Mouse (Mus musculus) liver, embryonic 14.5 days (tissue): Measurements from ENCODE around the gene Ccdc102a. TPM values are rescaled to one million over a fixed set of nuclear protein-coding genes. Genes with fewer than 3 reads are reported as not detected.

ENCODE experiments used
- ATAC-seq: fragments of 200-750 bp; cut with Nextera tagmentation; 2 replicates; pipeline ENCODE4 v1.8.0; 2017; ENCODE audit warnings: moderate number of reproducible peaks, mild to moderate bottlenecking, moderate library complexity; ENCODE audit not compliant: insufficient read depth
- DNase-seq, 3 experiments: peaks; one replicate each; pipeline ENCODE4 v3.0.0-alpha.2; 2012 to 2013; ENCODE audit warnings: low read depth in 3 of 3, low spot score in 3 of 3
- H3K27ac ChIP-seq: fragments of 300-500 bp; sonication (generic); 2 replicates; pipeline ENCODE4 v1.5.1; 2014; ENCODE audit warnings: moderate library complexity, mild to moderate bottlenecking, control low read depth, inconsistent platforms
- H3K27me3 ChIP-seq: fragments of 300-500 bp; sonication (generic); 2 replicates; pipeline ENCODE4 v1.6.1; 2014; ENCODE audit warnings: mild to moderate bottlenecking, low read length, moderate library complexity; ENCODE audit not compliant: control insufficient read depth, insufficient read depth
- H3K36me3 ChIP-seq: fragments of 300-500 bp; sonication (generic); replicated peaks from 2 replicates; pipeline ENCODE4 v1.6.1; 2014; ENCODE audit warnings: low read depth; ENCODE audit not compliant: control insufficient read depth, insufficient read depth
- H3K4me1 ChIP-seq, 2 experiments: fragments of 200-500 bp in 1 of 2; fragments of 300-500 bp in 1 of 2; sonication (generic) in 1 of 2; replicated peaks; 2 replicates each; pipeline ENCODE4 v1.6.1; 2012 to 2014; ENCODE audit warnings: antibody characterized with exemption in 1 of 2, inconsistent platforms in 1 of 2, low read length in 1 of 2; ENCODE audit not compliant: control insufficient read depth in 2 of 2, insufficient read depth in 2 of 2
- H3K4me2 ChIP-seq: fragments of 300-500 bp; sonication (generic); 2 replicates; pipeline ENCODE4 v1.6.1; 2014; ENCODE audit warnings: low read depth, mild to moderate bottlenecking, control low read depth, moderate library complexity
- H3K4me3 ChIP-seq, 2 experiments: fragments of 200-500 bp in 1 of 2; fragments of 300-500 bp in 1 of 2; sonication (generic) in 1 of 2; 2 replicates each; pipeline ENCODE4 v1.5.1; 2012 to 2014; ENCODE audit warnings: low read depth in 2 of 2, low read length in 2 of 2, mild to moderate bottlenecking in 2 of 2, control low read depth in 1 of 2, inconsistent platforms in 1 of 2, moderate library complexity in 1 of 2; ENCODE audit not compliant: insufficient read depth in 1 of 2
- H3K9ac ChIP-seq: fragments of 300-500 bp; sonication (generic); replicated peaks from 2 replicates; pipeline ENCODE4 v1.6.1; 2014; ENCODE audit warnings: mild to moderate bottlenecking, control low read depth, moderate library complexity
- H3K9me3 ChIP-seq: fragments of 300-500 bp; sonication (generic); 2 replicates; pipeline ENCODE4 v1.6.1; 2016; ENCODE audit warnings: low read length, mixed read lengths; ENCODE audit not compliant: control insufficient read depth
- CTCF ChIP-seq: IDR thresholded peaks from 2 replicates; pipeline ENCODE4 v1.5.1; 2016; ENCODE audit warnings: antibody characterized with exemption, low read depth, control low read depth
- EP300 ChIP-seq: IDR thresholded peaks from 2 replicates; pipeline ENCODE4 v1.6.1; 2016; ENCODE audit warnings: antibody characterized with exemption, low read depth
- WGBS: fragments of 180-500 bp; shearing (Covaris S2); extraction: QIAGEN DNeasy Blood & Tissue Kit; methylation state at CpG from one replicate; pipeline ENCODE4 v1.1.7; 2014; ENCODE audit not compliant: insufficient replicate concordance; 5-methylcytosine and 5-hydroxymethylcytosine counted together
- polyA plus RNA-seq, 2 experiments: library from polyadenylated mRNA; depleted of rRNA in 1 of 2; stranded (reverse) in 1 of 2; unstranded in 1 of 2; fragments of >200 nt; fragmentation: Nextera tagmentation in 1 of 2; extraction: Ambion mirVana in 1 of 2; gene quantifications; 2 replicates each; pipeline versions ENCODE4 v1.2.1 to v1.2.3; 2012 to 2014

Ccdc102a gene
- polyA plus RNA-seq, 2 experiments: 2.6 to 2.7 TPM

GRCm38 (mm10) chr8:94948421-94948820 is 30.5 kb upstream of the Ccdc102a start:
- Histone ChIP-seq H3K9me3 (no peaks in the 10 kb centered on the region), H3K27me3 (no peaks in the 10 kb centered on the region), H3K27ac (no peak overlapping the region), H3K4me1 (no peaks in the 10 kb centered on the region), H3K4me2 (no peak overlapping the region), H3K9ac (no peak overlapping the region), H3K4me3 (no peak overlapping the region), H3K36me3 (no peaks in the 10 kb centered on the region)
- 76% methylated on average over 4 of the region's 4 CpGs for WGBS
- no peak for TF ChIP-seq EP300
- TF ChIP-seq CTCF: no peak; the same call in 1 of the 2 replicates
- DNase-seq (no peak), ATAC-seq (no peak)

- no peaks in the 10 kb centered on the region for H3K9me3 ChIP-seq
- no peak overlapping the region for H3K9ac ChIP-seq
- no peaks in the 10 kb centered on the region for H3K4me1 ChIP-seq
- H3K27me3 ChIP-seq: no peaks in the 10 kb centered on the region
- no peaks in the 10 kb centered on the region for H3K36me3 ChIP-seq
- ATAC-seq: no peak
- no peak for DNase-seq
- 57% methylated on average over 6 of the region's 6 CpGs for WGBS
- no peak overlapping the region for H3K4me3 ChIP-seq
- no peak overlapping the region for H3K27ac ChIP-seq
- TF ChIP-seq CTCF: no peak
- H3K4me2 ChIP-seq: no peak overlapping the region
Measured at GRCm38 (mm10) chr8:94945185-94945584, 27.3 kb upstream of the Ccdc102a start.

GRCm38 (mm10) chr8:94942566-94942965 is 24.7 kb upstream of the Ccdc102a start:
- no peaks in the 10 kb centered on the region for H3K27me3 ChIP-seq
- peak in 2 of 3 experiments; percentile 30 to 51 for DNase-seq
- TF ChIP-seq EP300 (no peak), CTCF (peak; percentile 98)
- no peaks in the 10 kb centered on the region for H3K9me3 ChIP-seq
- WGBS: 15% methylated on average over 6 of the region's 6 CpGs
- H3K9ac ChIP-seq: no peak overlapping the region
- no peaks in the 10 kb centered on the region for H3K36me3 ChIP-seq
- H3K4me2 ChIP-seq: no peak overlapping the region
- ATAC-seq: no peak
- H3K4me1 ChIP-seq: no peaks in the 10 kb centered on the region
- H3K4me3 ChIP-seq: no peak overlapping the region
- no peak overlapping the region for H3K27ac ChIP-seq

DNA sequence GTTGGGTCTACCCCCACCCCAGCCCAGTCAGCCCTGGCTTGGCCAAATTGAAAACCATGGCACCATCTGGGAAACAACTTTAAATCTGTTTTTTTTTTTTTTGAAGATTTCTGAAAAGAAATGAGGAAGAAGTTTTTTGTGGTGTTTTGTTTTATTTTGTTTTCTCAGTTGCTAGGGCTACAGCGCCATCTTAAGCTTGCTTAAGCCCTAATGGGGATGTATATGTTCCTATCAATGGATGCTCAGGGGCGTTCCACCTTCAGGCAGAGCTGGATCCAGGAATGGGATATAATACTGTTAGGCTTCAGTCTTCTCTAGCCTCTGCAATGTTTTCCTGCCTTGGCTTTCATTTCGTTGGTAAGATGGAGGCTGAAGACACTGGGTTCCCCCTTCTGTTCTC is 17.3 kb upstream of the Ccdc102a start:
- Histone ChIP-seq H3K9me3 (no peaks in the 10 kb centered on the region), H3K4me1 (no peaks in the 10 kb centered on the region), H3K27ac (no peak overlapping the region), H3K4me3 (no peak overlapping the region), H3K9ac (no peak overlapping the region), H3K4me2 (no peak overlapping the region), H3K36me3 (no peaks in the 10 kb centered on the region), H3K27me3 (no peaks in the 10 kb centered on the region)
- TF ChIP-seq EP300: no peak
- DNase-seq (no peak), ATAC-seq (no peak)
- WGBS: 55% methylated on average over 3 of the region's 3 CpGs

DNA sequence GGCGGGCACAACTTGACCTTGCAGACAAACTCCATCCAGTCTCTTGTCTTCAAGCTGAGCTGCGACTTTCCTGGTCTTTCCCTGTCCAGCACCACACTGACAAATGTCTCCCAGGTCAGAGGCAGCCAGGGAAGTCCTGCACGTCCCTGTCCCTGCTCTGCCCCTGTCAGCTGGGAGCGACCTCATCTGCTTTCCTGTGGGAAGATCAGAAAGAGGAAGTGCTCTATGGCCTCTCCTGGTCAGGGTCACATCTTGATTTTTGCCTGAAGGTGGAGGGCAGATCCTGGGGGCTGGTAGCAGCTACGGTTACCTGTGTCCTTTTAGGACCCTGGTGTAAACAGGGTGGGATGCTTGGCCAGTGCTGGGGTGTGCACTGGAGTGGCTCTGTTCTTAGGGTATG is 16.0 kb upstream of the Ccdc102a start:
- ATAC-seq: no peak
- 24% methylated on average over 5 of the region's 5 CpGs for WGBS

DNA sequence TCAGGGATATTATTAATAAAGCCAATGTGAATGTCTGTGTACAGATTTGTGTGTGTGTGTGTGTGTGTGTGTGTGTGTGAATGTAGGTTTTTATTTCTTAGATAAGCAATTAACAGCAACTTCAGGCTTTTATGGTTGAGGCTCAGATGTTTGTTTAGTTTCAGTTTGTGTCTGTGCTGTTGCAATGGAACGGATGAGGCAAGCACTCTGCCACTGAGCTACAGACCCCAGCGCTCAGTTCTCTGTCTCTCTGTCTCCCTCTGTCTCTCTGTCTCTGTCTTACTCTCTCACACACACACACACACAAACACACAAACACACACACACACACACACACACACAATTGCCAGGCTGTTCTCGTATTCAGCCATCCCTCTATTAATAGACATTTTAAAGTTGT is 10.3 kb upstream of the Ccdc102a start:
- no peaks in the 10 kb centered on the region for H3K9me3 ChIP-seq
- H3K27me3 ChIP-seq: no peaks in the 10 kb centered on the region
- H3K4me1 ChIP-seq: peaks cover 0 to 6% of the 10 kb centered on the region in 2 experiments; a peak in 1 of 4 replicates
- DNase-seq (no peak), ATAC-seq (no peak)
- no peak overlapping the region for H3K9ac ChIP-seq
- no peak overlapping the region for H3K4me3 ChIP-seq
- 66% methylated on average over 3 of the region's 3 CpGs for WGBS
- no peak overlapping the region for H3K27ac ChIP-seq
- TF ChIP-seq EP300 (no peak), CTCF (no peak)
- no peak overlapping the region for H3K4me2 ChIP-seq
- H3K36me3 ChIP-seq: no peaks in the 10 kb centered on the region

More for the DNA sequence above, 16.0 kb upstream of the Ccdc102a start:
- H3K27ac ChIP-seq: no peak overlapping the region
- DNase-seq: no peak
- H3K4me2 ChIP-seq: no peak overlapping the region
- no peaks in the 10 kb centered on the region for H3K4me1 ChIP-seq
- H3K4me3 ChIP-seq: no peak overlapping the region
- H3K9ac ChIP-seq: no peak overlapping the region
- H3K9me3 ChIP-seq: no peaks in the 10 kb centered on the region
- no peaks in the 10 kb centered on the region for H3K27me3 ChIP-seq
- no peaks in the 10 kb centered on the region for H3K36me3 ChIP-seq
- TF ChIP-seq EP300 (no peak), CTCF (no peak)
